Comparison of ENCODE assay signal across 17 mouse cellular contexts in genomic region chr3:34658241-34658965, GRCm38 (mm10). TPM values are rescaled to one million over a fixed set of nuclear protein-coding genes. Genes with fewer than 3 reads are reported as not detected.
DNase-seq lines count a peak whose midpoint lies in the region; ATAC-seq and TF ChIP-seq lines count a peak whose summit lies in the region.
"Had no signal": no experiment of that assay in that cellular context is flagged by ENCODE, and none has a peak within 500 bp of the region (broad histone marks: within the 10 kb centered on the region; RNA-seq: fewer than 3 reads in every experiment).

No protein-coding gene starts in this region.

- H3K9me3 ChIP-seq in forebrain, postnatal 0 days (ENCODE audit: low read length): no peaks in the 10 kb centered on the region
- H3K9me3 ChIP-seq in midbrain, embryonic 12.5 days: no peaks in the 10 kb centered on the region
- H3K9me3 ChIP-seq in neural tube, embryonic 15.5 days (replicated peaks): no peaks in the 10 kb centered on the region
- H3K9me3 ChIP-seq in heart, embryonic 11.5 days (replicated peaks; ENCODE audit: control insufficient read depth, low read length): no peaks in the 10 kb centered on the region
- H3K9me3 ChIP-seq: embryonic facial prominence, embryonic 13.5 days; heart, embryonic 12.5 days; limb, embryonic 12.5 days had no signal

- no peak overlapping the region for H3K4me3 ChIP-seq in left cerebral cortex, adult 2 months
- H3K4me3 ChIP-seq in forebrain, postnatal 0 days (ENCODE audit: low read depth, low read length): no peak overlapping the region
- peak overlapping the region; percentile 60 for H3K4me3 ChIP-seq in midbrain, embryonic 12.5 days
- H3K4me3 ChIP-seq in neural tube, embryonic 15.5 days (replicated peaks): no peak overlapping the region
- no peak overlapping the region for H3K4me3 ChIP-seq in heart, embryonic 11.5 days (ENCODE audit: low read depth, low read length)
- H3K4me3 ChIP-seq: embryonic facial prominence, embryonic 13.5 days; heart, embryonic 12.5 days; limb, embryonic 12.5 days had no signal

- peak overlapping the region; percentile 62 for H3K9ac ChIP-seq in forebrain, postnatal 0 days
- H3K9ac ChIP-seq in midbrain, embryonic 12.5 days (replicated peaks): peak overlapping the region; percentile 83
- H3K9ac ChIP-seq in neural tube, embryonic 15.5 days (replicated peaks): no peak overlapping the region
- no peak overlapping the region for H3K9ac ChIP-seq in heart, embryonic 11.5 days (ENCODE audit: low read depth, low read length)
- H3K9ac ChIP-seq: embryonic facial prominence, embryonic 13.5 days; heart, embryonic 12.5 days; limb, embryonic 12.5 days had no signal

- intact Hi-C loops in left cerebral cortex, adult 2 months (cut with DNase I): no loop called here
- intact Hi-C loops in left cerebral cortex, postnatal 14 days (cut with DNase I): no loop called here

- 34% methylated on average over 7 of the region's 7 CpGs for WGBS in forebrain, postnatal 0 days
- 33% methylated on average over 7 of the region's 7 CpGs for WGBS in midbrain, embryonic 12.5 days
- WGBS in neural tube, embryonic 15.5 days: 49% methylated on average over 7 of the region's 7 CpGs
- WGBS in heart, embryonic 11.5 days (ENCODE audit: insufficient replicate concordance): 39% methylated on average over 7 of the region's 7 CpGs

- DNase-seq in left cerebral cortex, adult 2 months (ENCODE audit: extremely low spot score in 1 of 2, low spot score in 2 of 2): no peak
- no peak for DNase-seq in left cerebral cortex, postnatal 14 days (ENCODE audit: low spot score in 2 of 2)
- no peak for DNase-seq in forebrain, postnatal 0 days
- no peak for DNase-seq in thymus, postnatal 10 days (ENCODE audit: low spot score in 2 of 2)
- DNase-seq in natural killer cell, adult 2 months (ENCODE audit: low spot score in 2 of 2): no peak
- DNase-seq: cerebellum, adult 11-12 months; lung, postnatal 36 days; retina, postnatal 1 day; spleen, adult 18-20 months had no signal

- 0 out of 2 replicates have a peak, but pooled peaks cover 4% of the 10 kb centered on the region for H3K27me3 ChIP-seq in forebrain, postnatal 0 days (ENCODE audit: insufficient read depth, low read length)
- H3K27me3 ChIP-seq in midbrain, embryonic 12.5 days: peaks cover 21% of the 10 kb centered on the region
- peaks cover 65% of the 10 kb centered on the region for H3K27me3 ChIP-seq in neural tube, embryonic 15.5 days (replicated peaks)
- H3K27me3 ChIP-seq in heart, embryonic 11.5 days (ENCODE audit: control insufficient read depth, insufficient read depth, low read length): peaks cover 97% of the 10 kb centered on the region

- no peak for TF ChIP-seq CTCF in left cerebral cortex, adult 2 months (IDR thresholded peaks at IDR 0.05)
- no peak for TF ChIP-seq CTCF in forebrain, postnatal 0 days (IDR thresholded peaks at IDR 0.05; ENCODE audit: low read depth)

- H3K36me3 ChIP-seq in forebrain, postnatal 0 days (ENCODE audit: insufficient read depth): no peaks in the 10 kb centered on the region
- no peaks in the 10 kb centered on the region for H3K36me3 ChIP-seq in midbrain, embryonic 12.5 days
- H3K36me3 ChIP-seq in neural tube, embryonic 15.5 days: no peaks in the 10 kb centered on the region
- no peaks in the 10 kb centered on the region for H3K36me3 ChIP-seq in heart, embryonic 11.5 days (ENCODE audit: control insufficient read depth, insufficient read depth, low read length)
- H3K36me3 ChIP-seq: embryonic facial prominence, embryonic 13.5 days; heart, embryonic 12.5 days; limb, embryonic 12.5 days had no signal

- H3K4me2 ChIP-seq in forebrain, postnatal 0 days (ENCODE audit: low read depth): peak overlapping the region; percentile 50
- peak overlapping the region; percentile 85 for H3K4me2 ChIP-seq in midbrain, embryonic 12.5 days (replicated peaks)
- peak overlapping the region; percentile 41; the same call in 1 of the 2 replicates for H3K4me2 ChIP-seq in neural tube, embryonic 15.5 days
- H3K4me2 ChIP-seq in heart, embryonic 11.5 days: no peak overlapping the region
- H3K4me2 ChIP-seq: embryonic facial prominence, embryonic 13.5 days; heart, embryonic 12.5 days; limb, embryonic 12.5 days had no signal

- peak overlapping the region; percentile 30; the same call in 1 of the 2 replicates for H3K27ac ChIP-seq in left cerebral cortex, adult 2 months
- peak overlapping the region; percentile 82 for H3K27ac ChIP-seq in forebrain, postnatal 0 days (ENCODE audit: low read depth, low read length)
- H3K27ac ChIP-seq in midbrain, embryonic 12.5 days (replicated peaks): peak overlapping the region; percentile 97
- H3K27ac ChIP-seq in neural tube, embryonic 15.5 days (replicated peaks): peak overlapping the region; percentile 64; the same call in 1 of the 2 replicates
- no peak overlapping the region for H3K27ac ChIP-seq in heart, embryonic 11.5 days (ENCODE audit: low read depth, low read length)
- H3K27ac ChIP-seq: embryonic facial prominence, embryonic 13.5 days; limb, embryonic 12.5 days had no signal

- peaks cover 4% of the 10 kb centered on the region; the same call in 1 of the 2 replicates for H3K4me1 ChIP-seq in forebrain, postnatal 0 days (ENCODE audit: insufficient read depth)
- H3K4me1 ChIP-seq in midbrain, embryonic 12.5 days: peaks cover 75% of the 10 kb centered on the region
- peaks cover 11% of the 10 kb centered on the region; the same call in 1 of the 2 replicates for H3K4me1 ChIP-seq in neural tube, embryonic 15.5 days
- 0 out of 2 replicates have a peak, but pooled peaks cover 2% of the 10 kb centered on the region for H3K4me1 ChIP-seq in heart, embryonic 11.5 days (ENCODE audit: control insufficient read depth, insufficient read depth, low read length)

- no peak for ATAC-seq in forebrain, postnatal 0 days
- ATAC-seq in midbrain, embryonic 12.5 days (ENCODE audit: low FRiP score, low read depth): no peak
- no peak for ATAC-seq in neural tube, embryonic 15.5 days (ENCODE audit: low FRiP score)
- ATAC-seq in heart, embryonic 11.5 days (replicated peaks; ENCODE audit: insufficient number of reproducible peaks, low FRiP score, low TSS enrichment): no peak

RNA-seq across cellular contexts. Expression of gene Sox2, which starts 8.2 kb away (rescaled TPM):
- 10 to 100 TPM; 37.8 to 38.2 TPM for total RNA-seq in left cerebral cortex, adult 2 months (2021)
- 10 to 100 TPM; 27.8 to 45.3 TPM for total RNA-seq in left cerebral cortex, postnatal 14 days (2021)
- total RNA-seq in forebrain, postnatal 0 days (2014; rRNA removed): 80.9 and 120 TPM in 2 replicates
- polyA plus RNA-seq in forebrain, postnatal 0 days (2015; fragmentation: Nextera tagmentation; extraction: Ambion mirVana): 23.1 and 31.0 TPM in 2 replicates
- polyA plus RNA-seq in midbrain, embryonic 12.5 days (2016; fragmentation: Nextera tagmentation; extraction: Ambion mirVana): 49.5 and 61.1 TPM in 2 replicates
- polyA plus RNA-seq in neural tube, embryonic 15.5 days (2015; fragmentation: Nextera tagmentation; extraction: Ambion mirVana): 11.1 and 13.4 TPM in 2 replicates
- 0.14 and 0.31 TPM in 2 replicates for polyA plus RNA-seq in heart, embryonic 11.5 days (2014; fragmentation: Nextera tagmentation; extraction: Ambion mirVana)
- polyA plus RNA-seq: kidney, embryonic 16.5 days; liver, embryonic 16.5 days had no signal

Comparison
In these comparisons a context has a peak if more than half of its experiments do, and no peak if none do; other contexts are left out.
1. H3K9ac ChIP-seq: peak in forebrain, postnatal 0 days (single experiment) and midbrain, embryonic 12.5 days (single experiment); none in neural tube, embryonic 15.5 days (single experiment) and heart, embryonic 11.5 days (single experiment).